Mouse (Mus musculus): ENCODE measurements around the gene Itpkb.
A peak's percentile ranks its signal among the peaks of the same experiment; 100 is the strongest.

Gene Itpkb

DNA sequence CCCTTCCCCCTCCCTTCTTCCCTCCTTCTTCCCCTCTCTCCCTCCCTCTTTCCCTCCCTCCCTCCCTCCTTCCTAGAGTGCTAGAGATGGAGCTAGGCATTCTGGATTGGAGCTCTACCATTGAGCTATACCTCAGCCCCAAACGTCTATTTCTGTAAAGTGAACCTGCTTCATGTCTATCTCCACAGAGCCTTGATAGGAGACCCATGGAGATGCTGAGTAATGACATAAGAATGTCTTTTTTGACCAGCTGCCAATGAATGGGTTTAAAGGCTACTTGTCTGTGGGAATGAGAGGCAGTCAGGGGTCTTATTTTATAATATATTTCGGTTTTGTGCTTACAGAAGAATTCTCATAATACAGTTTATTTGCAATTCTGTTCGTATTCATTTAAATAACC is 15.2 kb upstream of the Itpkb start:
- no peak for DNase-seq

DNA sequence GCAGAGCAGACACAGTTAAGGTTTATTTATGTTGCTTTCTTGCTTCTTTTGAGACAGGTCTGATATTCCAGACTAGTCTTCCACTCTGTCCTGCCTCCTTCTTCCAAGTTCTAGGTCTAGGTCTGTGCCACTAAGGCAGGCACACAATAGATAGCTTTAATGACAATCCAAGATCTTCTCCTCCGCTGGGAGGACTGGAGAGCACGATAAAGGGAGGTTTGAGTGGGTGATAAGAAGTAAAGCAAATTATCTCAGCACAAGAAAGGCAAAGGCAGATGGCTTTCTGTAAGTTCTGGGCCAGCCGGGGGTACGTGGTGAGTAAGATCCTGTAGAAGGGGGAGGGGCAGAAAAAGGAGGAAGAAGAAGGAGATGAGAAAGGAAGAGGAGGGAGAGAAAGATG is 12.8 kb upstream of the Itpkb start:
- no peak for DNase-seq

DNA sequence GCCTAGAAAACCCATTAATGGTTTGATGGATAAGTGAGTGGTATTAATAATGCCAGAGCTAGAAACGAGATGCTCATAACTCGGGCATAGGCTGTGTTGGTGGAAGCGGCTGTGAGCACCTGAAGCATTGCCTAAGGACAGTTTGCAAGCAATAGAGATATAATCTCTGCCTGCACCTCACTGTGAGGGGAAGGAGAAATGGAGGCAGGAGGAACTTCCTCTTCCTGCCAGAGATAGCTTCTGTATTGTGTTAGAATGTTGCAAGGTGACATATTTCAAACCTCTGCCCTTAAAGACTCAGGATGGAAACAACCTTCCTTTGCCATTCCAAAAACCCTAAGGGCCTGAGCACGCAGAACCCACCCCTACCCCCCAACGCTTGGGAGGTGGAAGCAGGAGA is 11.9 kb upstream of the Itpkb start:
- DNase-seq = no peak

DNA sequence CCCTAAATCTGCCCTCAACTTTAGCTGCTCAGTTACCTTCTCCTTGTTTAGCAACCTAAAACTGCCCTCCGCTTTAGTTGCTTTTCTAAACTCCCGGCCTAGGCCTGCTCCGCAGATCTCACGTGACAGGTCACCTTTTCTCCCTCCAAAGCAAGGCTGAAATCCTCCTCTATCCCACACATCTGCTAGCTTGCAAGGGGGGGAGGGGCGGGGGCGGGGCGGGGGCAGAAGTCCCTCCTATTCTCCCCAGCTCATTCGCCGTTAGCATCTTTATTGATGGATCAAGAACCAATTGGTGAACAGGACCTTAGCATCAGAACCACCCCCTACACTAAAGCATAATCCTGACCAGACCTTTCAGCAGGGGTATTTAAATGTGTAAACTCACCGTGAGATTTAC is 10.4 kb upstream of the Itpkb start:
- DNase-seq = no peak

DNA sequence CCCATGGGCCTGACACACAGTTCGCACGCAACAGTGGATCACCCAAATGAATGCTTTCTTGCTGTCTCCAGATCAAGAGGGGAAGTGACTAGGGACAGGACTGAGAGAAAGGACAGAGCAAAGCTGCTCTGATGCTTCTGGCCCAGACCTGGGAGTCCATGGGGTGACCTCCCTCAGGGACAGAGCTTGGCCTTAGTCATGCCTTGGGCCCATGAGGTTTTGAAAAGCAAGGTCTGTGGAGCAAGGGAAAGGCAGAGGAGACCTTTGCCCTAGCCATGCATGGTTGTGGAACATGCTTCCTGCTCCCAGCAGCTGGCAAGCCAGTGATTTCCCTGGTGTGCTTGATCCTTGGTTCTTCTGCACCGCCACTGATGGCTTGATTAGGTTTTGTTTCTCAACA is 7.4 kb upstream of the Itpkb start:
- no peak for DNase-seq

DNA sequence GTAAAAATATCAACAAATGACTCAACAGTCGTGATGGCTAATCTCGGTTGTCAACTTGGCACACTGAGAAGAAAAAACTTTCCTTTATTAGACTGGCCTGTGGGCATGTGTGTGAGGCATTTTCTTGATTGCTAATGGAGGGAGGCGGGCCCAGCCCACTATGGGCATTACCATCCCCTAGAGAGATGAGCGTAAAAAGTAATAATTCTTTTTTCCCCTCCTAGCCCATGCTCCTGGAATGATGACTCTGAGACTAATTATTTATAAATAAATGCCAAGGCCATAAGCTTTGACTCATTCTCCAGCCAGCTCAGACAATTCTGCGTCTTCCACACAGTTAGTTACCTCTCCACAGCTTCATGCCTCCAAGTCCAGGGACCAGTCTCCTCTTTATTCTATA is 6.8 kb upstream of the Itpkb start:
- DNase-seq = no peak

DNA sequence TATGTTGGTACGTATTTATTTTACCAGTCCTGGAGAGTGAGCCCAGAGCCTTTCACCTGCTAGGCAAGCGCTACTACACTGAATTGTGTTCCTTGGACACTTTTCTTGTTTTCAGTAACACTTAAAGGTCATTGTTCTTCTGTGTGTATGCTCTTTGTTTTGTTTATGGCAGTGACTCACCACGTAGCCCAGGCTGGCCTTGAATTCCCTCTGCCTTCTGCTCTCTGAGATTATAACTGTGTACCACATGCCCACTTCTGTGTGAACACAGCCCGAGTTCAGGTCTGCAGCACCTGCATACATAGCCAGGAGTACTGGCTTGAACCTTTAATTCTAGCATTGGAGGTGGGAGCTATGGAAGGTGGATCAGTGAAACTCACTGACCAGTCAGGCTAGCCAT is 6.0 kb upstream of the Itpkb start:
- no peak for DNase-seq

DNA sequence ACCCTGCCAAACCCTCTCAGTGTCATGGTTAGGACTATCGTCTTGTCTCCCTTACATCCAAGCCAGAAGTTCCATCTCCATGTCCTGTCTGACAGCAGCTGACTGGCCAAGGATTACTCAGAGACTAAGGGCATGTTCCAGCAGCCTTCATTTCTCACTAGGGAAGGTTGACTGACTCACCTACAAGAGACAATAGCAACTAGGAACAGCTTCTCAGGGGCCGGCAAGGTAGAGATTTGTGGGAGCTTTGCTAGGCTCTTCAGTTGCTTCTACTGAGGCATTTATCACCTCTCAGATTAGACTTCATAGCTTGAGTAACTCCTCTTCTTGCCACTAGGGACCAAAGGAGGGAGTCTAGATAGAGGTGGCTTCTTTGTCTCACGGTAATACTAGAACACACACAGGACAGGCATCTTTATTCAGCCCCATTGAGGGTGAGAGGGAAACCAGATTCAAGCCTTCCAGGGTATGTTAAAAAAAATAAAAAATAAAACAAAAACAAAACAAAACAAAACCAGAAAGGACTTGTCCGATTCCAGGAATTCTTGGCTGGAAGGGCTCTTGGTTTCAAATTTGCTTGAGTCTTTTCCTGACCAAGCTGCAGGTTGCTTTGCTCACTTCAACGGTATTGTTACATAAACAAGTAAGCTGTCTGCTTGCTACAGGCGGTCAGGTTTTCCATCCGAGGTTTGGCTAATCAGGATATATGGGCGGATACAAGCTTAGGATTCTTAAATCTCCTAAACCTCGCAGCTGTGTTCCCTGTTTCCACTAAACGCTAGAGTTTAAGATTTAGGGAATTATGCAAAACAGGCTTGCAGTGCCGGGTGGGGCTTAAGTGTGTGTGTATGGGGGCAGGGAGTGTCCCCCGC is 1.3 kb upstream of the Itpkb start:
- no peak for DNase-seq

DNA sequence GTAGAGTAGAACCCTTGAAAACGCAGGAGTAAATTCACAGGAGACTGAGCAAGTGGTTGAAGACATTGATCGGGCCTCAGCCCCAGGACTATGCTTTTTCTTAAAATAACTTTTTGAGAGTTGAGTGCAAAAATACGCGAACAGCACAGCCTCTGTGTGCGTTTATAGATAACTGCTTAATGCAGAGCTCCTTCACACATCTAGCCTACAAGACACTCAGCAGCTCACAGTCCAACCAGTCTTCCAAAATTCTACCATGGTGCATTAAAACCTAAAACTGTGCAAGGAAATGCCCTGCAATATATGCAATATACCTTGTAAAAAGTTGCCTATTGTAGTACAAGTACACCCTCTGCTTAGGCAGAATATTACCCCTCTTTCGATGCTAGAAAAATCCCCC is 579 bp upstream of the Itpkb start:
- no peak for DNase-seq

DNA sequence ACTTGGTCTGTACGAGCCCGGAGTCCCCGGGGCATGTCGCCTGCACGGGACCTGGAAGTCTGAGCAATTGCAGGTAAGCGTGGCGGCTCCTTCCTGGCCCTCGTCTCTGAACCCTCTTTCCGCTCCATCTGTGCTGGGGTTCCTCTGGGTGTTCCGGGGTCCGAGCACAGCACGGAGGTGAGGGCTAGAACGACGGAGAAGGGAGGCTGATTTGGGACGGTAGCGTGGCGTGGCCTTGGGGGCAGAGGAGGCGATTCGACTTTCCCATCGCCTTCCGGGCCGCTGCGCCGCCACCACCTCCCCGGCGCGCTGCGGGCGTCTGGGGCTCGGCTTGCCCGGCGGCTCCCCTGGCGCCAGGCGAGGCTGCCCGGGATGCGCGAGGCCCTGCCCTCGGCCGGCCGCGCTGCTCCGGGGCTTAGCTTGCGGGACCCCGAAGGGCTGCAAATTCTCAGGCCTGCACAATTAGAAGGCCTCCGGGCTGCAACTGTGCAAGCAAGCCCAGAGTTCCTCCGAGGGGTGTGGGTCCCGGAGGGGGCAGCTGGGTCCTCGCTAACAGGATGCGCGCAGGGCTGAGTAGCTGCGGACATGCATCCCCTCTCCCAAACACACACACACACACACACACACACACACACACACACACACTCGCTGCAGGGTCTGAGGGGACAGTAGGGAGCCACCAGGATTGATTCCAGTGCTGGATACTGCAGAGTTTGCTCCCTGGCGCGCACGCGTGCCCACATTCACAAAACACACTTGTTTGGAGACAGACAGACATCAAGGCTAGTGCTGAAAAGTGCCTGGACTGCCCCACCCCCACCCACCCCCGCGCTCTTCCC is 641 bp downstream of the Itpkb start:
- DNase-seq = peak; percentile 69 to 70

DNA sequence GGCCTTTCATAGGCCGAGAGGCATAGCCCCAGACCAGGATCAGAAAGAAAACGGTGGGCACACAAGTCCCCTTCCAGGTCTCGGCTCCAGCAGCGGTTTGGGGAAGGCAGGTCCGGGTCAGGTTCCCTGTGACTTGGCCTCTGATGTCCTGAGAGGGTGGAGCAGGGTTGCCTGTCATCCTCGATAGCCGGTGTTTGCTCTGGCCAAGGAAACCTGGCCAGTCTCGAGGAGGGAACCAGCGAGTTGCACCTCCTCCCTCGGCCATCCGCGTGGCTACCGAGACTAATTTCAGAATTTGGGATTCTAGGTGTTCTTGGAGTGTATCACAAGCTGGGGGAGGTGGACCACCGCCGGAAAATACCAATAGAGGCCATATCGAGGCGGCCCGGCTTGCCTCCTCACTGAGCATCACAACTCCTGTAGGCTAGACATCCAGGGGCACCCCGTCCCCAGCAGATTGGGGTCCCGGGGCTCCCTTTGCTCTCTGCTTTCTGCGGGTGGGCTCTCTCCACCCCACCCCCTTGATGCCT is 1.3 kb downstream of the Itpkb start:
- peak; percentile 19 to 38 for DNase-seq

DNA sequence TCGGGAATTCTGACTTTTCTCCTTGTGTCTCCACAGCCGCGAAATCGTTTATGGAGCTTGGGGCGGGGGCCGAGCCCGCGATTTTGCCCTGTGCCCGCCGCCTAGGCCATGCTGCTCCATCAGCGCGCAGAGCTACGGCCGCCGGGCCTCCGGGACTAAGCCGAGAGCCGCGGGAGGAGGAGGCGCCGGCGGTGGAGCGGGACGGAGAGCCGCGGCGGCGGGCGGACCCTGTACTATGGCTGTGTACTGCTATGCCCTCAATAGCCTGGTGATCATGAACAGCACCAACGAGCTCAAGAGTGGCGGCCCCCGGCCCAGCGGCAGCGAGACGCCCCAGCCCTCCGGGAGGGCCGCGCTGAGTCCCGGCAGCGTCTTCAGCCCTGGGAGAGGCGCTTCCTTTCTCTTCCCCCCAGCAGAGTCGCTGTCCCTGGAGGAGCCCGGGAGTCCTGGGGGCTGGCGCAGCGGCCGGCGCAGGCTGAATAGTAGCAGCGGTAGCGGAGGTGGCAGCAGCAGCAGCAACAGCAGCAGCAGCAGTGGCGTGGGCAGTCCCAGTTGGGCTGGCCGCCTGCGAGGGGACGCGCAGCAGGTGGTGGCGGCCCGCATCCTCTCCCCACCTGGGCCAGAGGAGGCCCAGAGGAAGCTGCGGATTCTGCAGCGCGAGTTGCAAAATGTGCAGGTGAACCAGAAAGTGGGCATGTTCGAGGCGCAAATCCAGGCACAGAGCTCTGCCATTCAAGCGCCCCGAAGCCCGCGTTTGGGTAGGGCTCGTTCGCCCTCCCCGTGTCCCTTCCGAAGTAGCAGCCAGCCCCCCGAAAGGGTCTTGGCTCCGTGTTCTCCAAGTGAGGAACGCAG is 2.0 kb downstream of the Itpkb start:
- peak; percentile 41 to 53 for DNase-seq

DNA sequence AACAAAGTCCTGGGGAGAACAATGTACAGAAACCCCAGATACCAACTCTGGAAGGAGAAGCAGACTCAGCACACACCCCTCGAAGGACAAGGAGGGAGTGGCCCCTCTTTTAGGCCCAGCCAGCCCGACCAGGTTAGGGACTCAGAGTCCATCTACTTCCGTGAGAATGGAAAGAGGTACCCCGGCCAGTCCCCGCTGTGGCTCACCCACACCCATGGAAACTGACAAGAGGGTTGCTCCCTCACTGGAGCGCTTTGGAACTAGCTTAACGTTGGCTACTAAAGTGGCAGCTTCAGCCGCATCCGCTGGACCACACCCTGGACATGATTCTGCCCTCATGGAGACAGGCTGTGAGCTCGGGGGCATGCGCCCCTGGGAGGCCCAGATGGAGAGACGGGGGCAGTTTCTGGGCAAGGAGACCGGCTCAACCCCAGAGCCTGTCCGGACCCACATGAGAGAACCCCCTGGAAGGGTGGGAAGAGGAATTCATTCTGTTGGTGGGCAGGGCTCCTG is 2.7 kb downstream of the Itpkb start:
- no peak for DNase-seq

DNA sequence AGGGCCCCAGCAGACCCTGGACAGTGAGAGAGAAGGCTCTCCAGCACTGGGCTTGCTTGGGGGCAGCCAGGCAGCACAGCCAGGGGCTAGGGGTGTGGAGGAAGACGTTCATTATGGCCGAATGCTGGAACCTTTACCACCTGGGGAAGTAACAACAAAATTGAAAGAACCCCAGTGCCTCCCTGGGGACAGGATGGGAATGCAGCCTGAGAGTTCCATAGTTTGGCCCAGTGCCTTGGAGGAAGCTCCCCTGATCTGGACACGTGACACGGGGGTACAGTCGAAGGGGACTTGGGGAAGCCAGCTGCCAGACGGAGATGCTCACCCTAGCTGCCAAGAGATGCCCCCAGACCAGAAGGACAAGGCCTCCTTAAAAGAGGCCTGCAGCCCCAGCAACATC is 3.3 kb downstream of the Itpkb start:
- DNase-seq = no peak

DNA sequence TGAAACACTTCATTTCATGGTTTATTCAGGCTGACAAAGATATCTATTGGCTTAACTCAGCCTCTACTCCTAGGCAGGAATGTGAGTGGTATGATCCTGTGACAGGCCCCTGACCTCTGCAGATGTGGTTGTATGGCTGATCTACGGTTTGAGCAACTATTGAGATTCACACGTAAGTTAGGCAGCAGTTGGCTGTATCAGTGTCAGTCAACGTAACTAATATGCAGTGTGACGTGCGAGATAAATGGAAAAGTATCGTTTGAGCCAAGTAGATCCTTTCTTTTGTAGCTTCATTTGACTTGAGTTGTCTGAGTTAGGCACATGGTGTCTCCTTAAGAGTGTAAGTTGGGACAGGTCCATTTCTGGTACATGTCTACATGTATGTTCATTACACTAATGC is 4.3 kb downstream of the Itpkb start:
- no peak for DNase-seq

DNA sequence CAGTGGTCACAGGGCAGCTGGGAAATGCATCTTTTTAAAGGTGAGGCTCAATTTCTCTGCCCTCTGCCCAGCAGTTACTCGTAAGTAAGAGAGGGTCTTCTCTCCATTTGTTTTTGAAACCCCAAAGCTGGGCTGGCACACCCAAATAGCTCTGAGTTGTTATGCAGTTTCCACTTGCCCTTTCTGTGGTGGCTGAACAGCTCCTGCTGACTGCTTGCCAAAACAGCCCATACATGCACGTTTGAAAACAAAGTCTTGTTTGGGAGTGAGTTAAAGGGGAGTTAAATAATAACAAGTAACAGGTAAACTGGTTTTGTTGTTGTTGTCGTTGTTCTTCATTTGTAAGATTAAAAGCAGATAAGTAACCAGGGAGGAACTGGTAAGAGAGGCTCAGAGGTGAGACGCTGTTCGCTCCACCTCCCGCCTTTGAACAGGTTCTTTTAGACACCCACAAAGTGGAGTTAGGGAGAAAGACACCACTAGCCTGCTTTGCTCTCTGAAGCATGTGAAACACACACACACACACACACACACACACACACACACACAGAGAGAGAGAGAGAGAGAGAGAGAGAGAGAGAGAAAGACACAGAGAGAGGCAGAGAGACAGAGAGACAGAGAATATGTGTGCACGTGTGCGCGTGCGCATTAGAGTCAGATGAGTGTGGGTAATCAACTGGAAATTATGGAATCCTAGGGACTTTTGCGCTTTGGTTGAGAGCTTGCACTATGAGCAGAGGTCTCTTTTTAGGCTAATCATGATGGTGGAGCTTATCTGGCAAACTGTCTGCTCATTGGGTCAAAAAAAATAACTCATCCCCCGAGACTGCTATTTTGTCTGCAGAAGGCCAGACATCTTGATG is 5.5 kb downstream of the Itpkb start:
- no peak for DNase-seq

DNA sequence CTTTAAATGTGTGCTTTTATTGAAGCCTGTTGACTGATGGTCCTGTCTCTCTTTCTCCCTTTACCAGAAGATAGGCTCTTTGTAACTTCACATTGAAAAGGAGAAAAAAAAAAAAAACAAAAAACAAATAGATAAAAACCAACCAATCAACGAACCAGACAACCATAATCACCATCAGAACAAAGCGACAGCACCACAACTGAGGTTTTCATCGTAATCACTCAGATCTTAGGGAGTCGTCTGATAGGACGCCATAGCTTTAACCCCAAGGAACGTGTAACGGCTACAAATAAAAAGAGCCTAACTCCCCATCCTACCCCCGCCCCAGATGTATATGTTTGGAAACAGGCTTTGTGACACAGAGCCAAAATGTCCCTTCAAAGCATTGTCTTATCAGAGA is 8.1 kb downstream of the Itpkb start:
- no peak for DNase-seq

DNA sequence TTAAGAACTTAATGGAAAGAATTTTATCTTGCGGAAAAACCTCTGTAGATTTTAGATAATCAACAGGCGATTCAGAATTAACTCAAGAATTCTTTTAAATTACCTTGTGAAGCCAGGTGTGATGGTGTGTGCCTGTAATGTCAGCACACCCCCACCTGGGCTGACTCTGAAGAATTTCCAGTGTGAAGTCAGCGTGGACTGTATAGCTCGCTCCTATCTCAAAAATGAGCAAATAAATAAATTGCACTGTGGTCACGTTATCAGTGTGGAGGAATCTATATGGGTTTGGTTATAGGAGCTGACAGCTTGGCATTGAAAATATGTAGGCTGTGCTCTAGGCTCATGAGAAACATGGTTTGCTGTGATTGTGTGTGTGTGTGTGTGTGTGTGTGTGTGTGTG is 8.9 kb downstream of the Itpkb start:
- no peak for DNase-seq

DNA sequence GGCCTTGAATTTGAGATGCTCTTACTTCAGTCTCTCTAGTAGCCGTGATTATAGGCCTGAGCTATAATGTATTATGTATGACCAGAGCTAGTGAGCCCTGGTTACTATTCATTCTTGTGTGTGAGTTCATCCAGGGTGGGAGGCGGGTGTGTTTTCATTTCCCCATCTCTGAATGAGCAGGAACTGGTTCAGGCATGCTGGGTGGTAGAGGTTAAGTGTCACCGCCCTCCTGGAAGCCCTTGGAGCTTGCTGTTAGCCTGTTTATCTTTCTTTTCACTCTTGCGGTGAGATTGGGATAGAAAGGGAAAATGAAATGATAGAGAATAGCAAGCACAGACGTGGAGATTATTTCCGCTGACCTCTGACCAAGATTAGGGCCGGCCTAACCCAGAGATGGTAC is 12.7 kb downstream of the Itpkb start:
- DNase-seq = no peak

DNA sequence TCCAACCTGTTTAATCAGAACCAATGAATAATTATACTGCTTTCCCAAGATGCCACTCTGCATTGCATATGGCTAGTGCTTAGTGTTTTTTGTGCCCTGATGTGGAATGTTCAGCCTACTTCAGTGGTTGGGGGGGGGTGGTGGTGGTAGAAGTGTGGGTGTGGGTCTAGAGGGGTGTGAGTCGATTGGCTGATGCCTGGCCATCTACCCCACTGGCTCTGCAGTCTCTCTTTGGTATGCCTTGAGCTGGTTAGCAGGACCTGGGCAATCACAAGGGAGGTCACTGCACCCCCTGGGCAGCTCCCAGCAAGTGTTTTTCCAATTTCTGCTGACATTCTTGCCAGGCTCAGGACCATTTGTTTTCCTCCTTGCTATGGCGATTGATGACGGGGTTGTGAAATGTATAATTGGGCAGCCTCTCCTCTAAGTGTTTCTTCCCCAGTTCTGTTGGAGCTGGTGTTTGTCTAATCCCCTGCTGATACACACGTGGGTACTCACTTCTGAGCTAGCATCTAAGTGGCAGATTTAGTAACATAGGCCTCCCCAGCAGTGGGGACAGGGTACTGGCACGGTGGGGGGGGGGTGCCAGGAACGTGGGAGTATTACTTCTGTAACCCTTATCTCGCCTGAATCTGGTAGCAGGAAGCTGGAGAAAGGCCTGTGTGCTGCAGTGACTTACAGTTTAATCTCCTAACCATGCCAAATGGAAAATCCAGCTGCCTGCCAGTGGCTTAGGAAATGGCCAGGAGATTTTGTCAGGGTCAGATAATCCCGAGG is 13.3 kb downstream of the Itpkb start:
- DNase-seq = no peak

DNA sequence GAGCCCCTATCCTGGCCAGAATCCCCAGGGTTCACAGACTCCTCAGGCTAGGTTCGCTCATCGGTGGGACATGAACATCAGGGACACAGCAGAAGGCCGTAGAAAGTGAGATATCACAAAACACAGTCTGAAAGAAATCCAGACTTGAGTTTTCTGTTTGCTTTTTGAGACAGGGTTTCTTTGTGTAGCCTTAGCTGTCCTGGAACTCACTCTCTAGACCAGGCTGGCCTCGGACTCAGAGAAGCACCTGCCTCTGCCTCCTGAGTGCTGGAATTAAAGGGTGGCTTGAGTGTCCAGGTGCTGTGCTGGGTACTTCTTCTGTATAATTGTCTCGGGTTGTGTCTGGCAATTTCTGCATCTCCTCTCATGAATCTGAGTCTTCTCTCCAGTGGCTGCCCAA is 14.8 kb downstream of the Itpkb start:
- no peak for DNase-seq

All from spleen, adult 18-20 months (tissue).